Mouse (Mus musculus) kidney, postnatal 0 days (tissue): ENCODE measurements at regions not wholly inside any gene's neighbourhood (a gene's known extent, or its start where the extent isn't known, plus 50 kb on each side); places are given as distances from the start of the nearest gene placed in this dataset.
A peak's percentile ranks its signal among the peaks of the same experiment; 100 is the strongest.

ENCODE experiments used
- ATAC-seq: fragments of 200-750 bp; cut with Nextera tagmentation; replicated peaks from 2 replicates; pipeline ENCODE4 v1.8.0; 2017; ENCODE audit warnings: low read depth, moderate number of reproducible peaks, moderate TSS enrichment, moderate library complexity; ENCODE audit not compliant: low FRiP score
- DNase-seq: peaks from one replicate; pipeline ENCODE4 v3.0.0-alpha.2; 2016; ENCODE audit warnings: low spot score
- H3K27ac ChIP-seq: fragments of 300-500 bp; sonication (generic); 2 replicates; pipeline ENCODE4 v1.5.1; 2014; ENCODE audit warnings: mild to moderate bottlenecking
- H3K27me3 ChIP-seq: fragments of 300-500 bp; sonication (generic); 2 replicates; pipeline ENCODE4 v1.6.1; 2014; ENCODE audit warnings: low read length, mixed read lengths; ENCODE audit not compliant: insufficient read depth
- H3K36me3 ChIP-seq: fragments of 300-500 bp; sonication (generic); 2 replicates; pipeline ENCODE4 v1.6.1; 2014; ENCODE audit warnings: low read length, mixed read lengths; ENCODE audit not compliant: insufficient read depth
- H3K4me1 ChIP-seq: fragments of 300-500 bp; sonication (generic); replicated peaks from 2 replicates; pipeline ENCODE4 v1.6.1; 2014; ENCODE audit warnings: antibody characterized with exemption, low read length, mixed read lengths; ENCODE audit not compliant: insufficient read depth
- H3K4me2 ChIP-seq: fragments of 300-500 bp; sonication (generic); 2 replicates; pipeline ENCODE4 v1.6.1; 2014; ENCODE audit warnings: mild to moderate bottlenecking, low read length, moderate library complexity, mixed read lengths
- H3K4me3 ChIP-seq: fragments of 300-500 bp; sonication (generic); replicated peaks from 2 replicates; pipeline ENCODE4 v1.5.1; 2014; ENCODE audit warnings: low read depth, low read length
- H3K9ac ChIP-seq: fragments of 300-500 bp; sonication (generic); 2 replicates; pipeline ENCODE4 v1.6.1; 2014; ENCODE audit warnings: low read depth, low read length
- H3K9me3 ChIP-seq: fragments of 300-500 bp; sonication (generic); replicated peaks from 2 replicates; pipeline ENCODE4 v1.6.1; 2016; ENCODE audit warnings: low read length, inconsistent platforms, mixed read lengths
- CTCF ChIP-seq: IDR thresholded peaks from 2 replicates; pipeline ENCODE4 v1.5.1; 2016; ENCODE audit warnings: antibody characterized with exemption, low read depth, mild to moderate bottlenecking, moderate library complexity
- WGBS: fragments of 180-500 bp; shearing (Covaris S2); extraction: QIAGEN DNeasy Blood & Tissue Kit; methylation state at CpG from one replicate; pipeline ENCODE4 v1.1.7; 2014; 5-methylcytosine and 5-hydroxymethylcytosine counted together

DNA sequence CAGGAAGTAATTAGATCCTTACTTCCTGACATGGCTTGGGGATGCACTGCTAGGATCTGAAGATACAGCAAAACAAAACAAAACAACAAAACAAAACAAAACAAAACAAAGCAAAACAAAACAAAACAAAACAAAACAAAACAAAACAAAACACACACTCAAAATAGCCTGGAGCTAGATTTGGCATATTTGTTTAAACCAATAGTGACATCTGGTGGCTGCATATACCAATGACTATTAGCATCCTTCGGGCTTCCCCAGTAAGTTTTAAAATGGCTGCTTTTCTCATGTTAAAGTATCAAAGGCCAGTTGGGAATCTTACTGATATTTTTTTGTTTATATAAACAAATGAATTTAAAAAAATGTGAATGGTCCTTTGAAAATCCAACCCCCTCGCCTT lies 52.9 kb upstream of the Ica1 start:
- Histone ChIP-seq H3K36me3 (no peaks in the 10 kb centered on the region), H3K4me1 (no peaks in the 10 kb centered on the region), H3K9ac (no peak overlapping the region), H3K27ac (no peak overlapping the region), H3K9me3 (no peaks in the 10 kb centered on the region), H3K4me3 (no peak overlapping the region), H3K27me3 (no peaks in the 10 kb centered on the region), H3K4me2 (no peak overlapping the region)
- TF ChIP-seq CTCF: peak; percentile 76
- 38% methylated on average over 2 of the region's 2 CpGs for WGBS
- DNase-seq (peak; percentile 92), ATAC-seq (no peak)

DNA sequence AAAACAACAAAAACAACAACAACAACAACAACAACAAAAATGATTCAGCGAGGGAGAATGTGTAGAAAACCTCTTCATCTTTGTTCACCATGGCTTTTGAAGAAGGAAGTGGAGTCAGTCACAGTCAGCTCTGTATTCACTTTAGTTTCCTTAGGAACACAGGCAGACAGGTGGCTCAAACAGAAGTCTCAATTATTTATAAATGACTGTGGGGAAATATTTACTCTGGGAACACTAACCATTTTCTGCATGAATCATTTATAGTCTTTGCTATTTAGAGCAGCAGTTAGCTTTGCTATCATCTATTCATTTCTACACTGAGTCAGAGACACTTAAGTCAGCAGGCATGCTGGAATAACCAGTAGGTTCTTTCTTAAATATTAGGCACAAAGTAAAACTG lies 54.6 kb upstream of the Ica1 start:
- 79% methylated on average over 1 of the region's 1 CpGs for WGBS
- TF ChIP-seq CTCF: no peak
- no peak overlapping the region for H3K9ac ChIP-seq
- H3K9me3 ChIP-seq: no peaks in the 10 kb centered on the region
- H3K4me3 ChIP-seq: no peak overlapping the region
- no peaks in the 10 kb centered on the region for H3K27me3 ChIP-seq
- H3K4me2 ChIP-seq: no peak overlapping the region
- no peak overlapping the region for H3K27ac ChIP-seq
- no peak for ATAC-seq
- DNase-seq: no peak
- no peaks in the 10 kb centered on the region for H3K36me3 ChIP-seq
- H3K4me1 ChIP-seq: no peaks in the 10 kb centered on the region

DNA sequence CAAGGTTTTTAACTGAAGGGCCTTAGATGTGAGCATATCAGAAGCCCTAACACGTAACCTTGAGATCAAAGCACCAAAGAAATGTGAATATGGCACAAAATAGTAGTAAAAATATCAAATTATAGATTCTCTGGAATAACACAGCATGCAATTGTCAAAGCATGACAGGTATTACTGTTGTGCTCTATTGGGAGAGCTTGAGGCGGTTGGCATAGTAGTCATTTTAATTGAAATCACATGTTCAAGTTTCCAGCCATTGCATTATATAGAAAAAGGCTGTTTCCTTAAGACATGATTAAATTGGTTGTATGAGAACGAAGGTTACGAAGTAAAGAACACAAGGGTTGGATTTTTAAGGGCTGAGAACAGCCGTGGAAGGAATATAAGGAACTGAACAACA lies 75.4 kb upstream of the Ica1 start:
- TF ChIP-seq CTCF: no peak
- ATAC-seq (no peak), DNase-seq (no peak)
- no peaks in the 10 kb centered on the region for H3K27me3 ChIP-seq
- no peaks in the 10 kb centered on the region for H3K36me3 ChIP-seq
- no peaks in the 10 kb centered on the region for H3K4me1 ChIP-seq
- no peak overlapping the region for H3K27ac ChIP-seq
- no peaks in the 10 kb centered on the region for H3K9me3 ChIP-seq
- H3K4me3 ChIP-seq: no peak overlapping the region
- H3K4me2 ChIP-seq: no peak overlapping the region
- 88% methylated on average over 5 of the region's 5 CpGs for WGBS
- H3K9ac ChIP-seq: no peak overlapping the region

DNA sequence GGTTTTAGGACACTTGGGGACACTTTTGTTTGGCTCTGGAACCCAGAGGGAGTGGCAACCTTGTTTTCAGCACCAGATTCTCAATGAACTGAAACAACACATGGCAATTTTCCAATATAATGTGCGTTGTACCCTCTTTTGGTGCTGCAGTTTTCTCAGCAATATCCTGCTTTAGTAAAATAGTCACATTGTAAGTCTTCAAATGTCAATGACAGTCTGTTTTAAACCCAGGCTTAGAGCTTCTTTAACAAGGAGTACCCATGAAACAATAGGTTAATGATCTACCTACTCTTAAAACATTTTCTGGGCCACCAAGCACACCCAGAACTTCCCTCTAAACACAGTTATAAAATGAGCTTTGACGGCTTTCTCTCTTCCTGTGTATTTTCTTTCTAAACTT lies 82.3 kb upstream of the Ica1 start:
- H3K9ac ChIP-seq: no peak overlapping the region
- no peaks in the 10 kb centered on the region for H3K27me3 ChIP-seq
- H3K9me3 ChIP-seq: no peaks in the 10 kb centered on the region
- ATAC-seq: no peak
- no peaks in the 10 kb centered on the region for H3K4me1 ChIP-seq
- no peak overlapping the region for H3K4me2 ChIP-seq
- no peak overlapping the region for H3K27ac ChIP-seq
- WGBS: 44% methylated on average over 2 of the region's 2 CpGs
- H3K4me3 ChIP-seq: no peak overlapping the region
- no peak for TF ChIP-seq CTCF
- DNase-seq: peak; percentile 4
- H3K36me3 ChIP-seq: no peaks in the 10 kb centered on the region

DNA sequence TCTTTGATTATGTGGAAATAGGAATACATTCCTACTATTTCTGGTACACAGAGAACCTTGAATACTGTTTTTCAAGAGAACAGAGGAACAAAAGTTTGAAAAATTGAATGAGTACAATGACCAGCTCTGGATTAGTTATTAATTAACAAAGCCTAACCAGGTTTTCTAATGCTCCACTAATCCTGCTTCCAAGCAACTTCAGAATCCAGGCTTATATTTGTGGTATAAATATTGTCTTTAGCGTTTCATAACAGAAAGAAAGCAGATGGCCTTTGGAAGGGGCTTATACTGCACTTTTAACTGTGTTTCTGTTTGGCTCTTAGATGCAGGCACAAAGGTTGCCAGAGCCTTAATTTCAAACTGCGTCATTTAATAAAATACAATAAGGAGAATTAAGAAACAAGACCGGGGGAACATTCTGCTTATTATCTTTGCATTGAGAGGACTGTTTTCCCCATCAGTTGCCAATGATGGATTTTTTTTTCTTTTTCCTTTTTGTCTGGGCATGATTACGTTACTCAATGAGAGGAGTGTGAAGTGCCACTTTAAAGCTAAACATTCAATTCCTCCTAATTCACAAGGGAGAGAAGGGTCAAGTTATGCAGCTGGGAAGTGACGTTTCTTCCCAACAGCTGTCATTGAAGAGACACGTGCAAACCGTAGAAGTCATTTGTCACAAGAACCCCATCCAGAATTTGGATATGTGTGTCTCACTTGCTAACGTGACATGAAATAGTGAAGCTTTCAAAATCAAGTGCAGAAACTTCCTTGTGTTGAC lies 84.2 kb upstream of the Nxph1 start:
- DNase-seq (peak; percentile 3), ATAC-seq (no peak)
- Histone ChIP-seq H3K4me2 (no peak overlapping the region), H3K4me3 (no peak overlapping the region), H3K9me3 (no peaks in the 10 kb centered on the region), H3K36me3 (no peaks in the 10 kb centered on the region), H3K4me1 (no peaks in the 10 kb centered on the region), H3K9ac (no peak overlapping the region), H3K27ac (no peak overlapping the region), H3K27me3 (no peaks in the 10 kb centered on the region)
- TF ChIP-seq CTCF: no peak
- WGBS: 50% methylated on average over 8 of the region's 8 CpGs

- H3K4me1 ChIP-seq: no peaks in the 10 kb centered on the region
- H3K9me3 ChIP-seq: no peaks in the 10 kb centered on the region
- no peak for ATAC-seq
- H3K9ac ChIP-seq: no peak overlapping the region
- no peaks in the 10 kb centered on the region for H3K27me3 ChIP-seq
- no peak for TF ChIP-seq CTCF
- 23% methylated on average over 11 of the region's 11 CpGs for WGBS
- H3K27ac ChIP-seq: no peak overlapping the region
- H3K4me3 ChIP-seq: no peak overlapping the region
- no peaks in the 10 kb centered on the region for H3K36me3 ChIP-seq
- H3K4me2 ChIP-seq: no peak overlapping the region
- no peak for DNase-seq
Observed at GRCm38 (mm10) chr6:8877373-8878070, 70.7 kb upstream of the Nxph1 start.

DNA sequence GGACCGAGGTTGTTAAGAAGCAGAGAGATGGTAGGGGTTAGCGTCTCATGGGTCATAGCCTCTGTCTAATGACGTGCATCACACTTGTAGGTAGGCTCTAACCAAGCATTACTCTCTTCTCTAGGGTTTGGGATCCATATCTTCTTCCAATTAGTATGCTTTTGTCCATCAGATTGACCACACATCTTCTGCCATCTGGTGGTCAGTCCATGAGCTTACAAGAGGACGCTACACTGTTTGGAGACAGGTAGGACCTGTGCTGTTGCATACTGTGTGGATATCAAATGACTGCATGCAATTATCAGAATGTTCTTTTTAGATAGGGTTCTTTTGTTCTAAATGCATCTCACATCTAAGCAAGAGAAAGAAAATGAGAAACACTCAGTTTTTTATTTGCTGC lies 54.6 kb upstream of the Nxph1 start:
- TF ChIP-seq CTCF: peak; percentile 71
- Histone ChIP-seq H3K27me3 (no peaks in the 10 kb centered on the region), H3K9me3 (no peaks in the 10 kb centered on the region), H3K27ac (no peak overlapping the region), H3K9ac (no peak overlapping the region), H3K4me2 (no peak overlapping the region), H3K4me3 (no peak overlapping the region), H3K4me1 (no peaks in the 10 kb centered on the region), H3K36me3 (no peaks in the 10 kb centered on the region)
- ATAC-seq (no peak), DNase-seq (peak; percentile 13)
- WGBS: 76% methylated on average over 4 of the region's 4 CpGs
